Mouse (Mus musculus): Measurements from ENCODE around the gene Fam90a1a.

DNA sequence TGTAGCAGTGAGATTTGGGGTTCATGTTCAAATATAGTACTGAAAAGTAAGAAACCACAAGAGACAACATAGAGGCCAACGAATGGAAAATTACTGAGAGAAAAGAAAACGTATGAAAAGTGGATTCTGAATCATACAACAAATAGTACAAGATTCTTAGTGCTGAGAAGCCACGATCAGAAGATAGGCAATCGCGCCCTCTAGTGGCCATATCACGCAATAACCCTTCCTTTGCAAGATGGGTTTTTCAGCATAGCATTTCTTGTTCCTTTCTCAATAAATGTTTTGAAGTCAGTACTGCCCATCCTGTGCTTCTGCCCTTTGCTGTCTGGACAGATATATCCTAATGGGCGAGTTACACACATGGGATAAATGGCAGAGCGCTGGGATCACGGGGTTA lies 3.2 kb upstream of the Fam90a1a start:
- TF ChIP-seq CTCF (IDR thresholded peaks at IDR 0.05) (peak; percentile 80), EP300 (IDR thresholded peaks at IDR 0.05) (no peak)

Measured in lung, postnatal 0 days (tissue).